Mouse (Mus musculus): Measurements from ENCODE around the gene Svs5. TPM values are rescaled to one million over a fixed set of nuclear protein-coding genes. Genes with fewer than 3 reads are reported as not detected.

The Svs5 gene
- polyA plus RNA-seq, 1 experiment from 2014 or later, result not detected

Small RNAs within 50 kb of the gene (microRNA-seq; reads per million reads assigned to microRNA genes)
- not detected for gene Mir7678 (ENCODE audit: borderline number of aligned reads)

Other genes with a start within 250 kb of the Svs5 start
- 0.13 TPM in 1 of 2 replicates, not detected in the other for gene Kcns1, start 161.6 kb upstream of the Svs5 start, polyA plus RNA-seq (2014; fragmentation: Nextera tagmentation; extraction: Ambion mirVana)
- not detected in 2 replicates for gene Wfdc5, start 150.0 kb upstream of the Svs5 start, polyA plus RNA-seq (2014; fragmentation: Nextera tagmentation; extraction: Ambion mirVana)
- gene Wfdc12, start 142.1 kb upstream of the Svs5 start, polyA plus RNA-seq (2014; fragmentation: Nextera tagmentation; extraction: Ambion mirVana), result not detected in 2 replicates
- gene Wfdc15a, start 132.6 kb upstream of the Svs5 start, polyA plus RNA-seq (2014; fragmentation: Nextera tagmentation; extraction: Ambion mirVana), result not detected in 2 replicates
- gene Wfdc15b, start 111.1 kb upstream of the Svs5 start, polyA plus RNA-seq (2014; fragmentation: Nextera tagmentation; extraction: Ambion mirVana), result not detected in 2 replicates
- not detected in 2 replicates for gene Svs2, start 94.3 kb upstream of the Svs5 start, polyA plus RNA-seq (2014; fragmentation: Nextera tagmentation; extraction: Ambion mirVana)
- not detected in 2 replicates for gene Svs3b, start 76.1 kb upstream of the Svs5 start, polyA plus RNA-seq (2014; fragmentation: Nextera tagmentation; extraction: Ambion mirVana)
- not detected in 2 replicates for gene Svs4, start 54.3 kb upstream of the Svs5 start, polyA plus RNA-seq (2014; fragmentation: Nextera tagmentation; extraction: Ambion mirVana)
- not detected in 2 replicates for gene Svs3a, start 43.5 kb upstream of the Svs5 start, polyA plus RNA-seq (2014; fragmentation: Nextera tagmentation; extraction: Ambion mirVana)
- not detected in 2 replicates for gene Svs6, start 16.0 kb upstream of the Svs5 start, polyA plus RNA-seq (2014; fragmentation: Nextera tagmentation; extraction: Ambion mirVana)
- gene Slpi, start 56.4 kb downstream of the Svs5 start, polyA plus RNA-seq (2014; fragmentation: Nextera tagmentation; extraction: Ambion mirVana), result 0.39 and 0.97 TPM in 2 replicates
- gene Rbpjl, start 70.4 kb downstream of the Svs5 start, polyA plus RNA-seq (2014; fragmentation: Nextera tagmentation; extraction: Ambion mirVana), result 0.06 and 0.19 TPM in 2 replicates
- gene Matn4, start 72.4 kb downstream of the Svs5 start, polyA plus RNA-seq (2014; fragmentation: Nextera tagmentation; extraction: Ambion mirVana), result 0.34 and 0.77 TPM in 2 replicates
- gene Sdc4, start 111.1 kb downstream of the Svs5 start, polyA plus RNA-seq (2014; fragmentation: Nextera tagmentation; extraction: Ambion mirVana), result 33.9 and 34.6 TPM in 2 replicates
- 37.0 and 42.3 TPM in 2 replicates for gene Sys1, start 124.2 kb downstream of the Svs5 start, polyA plus RNA-seq (2014; fragmentation: Nextera tagmentation; extraction: Ambion mirVana)
- gene Gm20458, start 128.2 kb downstream of the Svs5 start, polyA plus RNA-seq (2014; fragmentation: Nextera tagmentation; extraction: Ambion mirVana), result 4.8 and 8.4 TPM in 2 replicates
- gene Trp53tg5, start 141.0 kb downstream of the Svs5 start, polyA plus RNA-seq (2014; fragmentation: Nextera tagmentation; extraction: Ambion mirVana), result not detected in 2 replicates
- gene Dbndd2, start 153.4 kb downstream of the Svs5 start, polyA plus RNA-seq (2014; fragmentation: Nextera tagmentation; extraction: Ambion mirVana), result 16.5 and 21.9 TPM in 2 replicates
- 63.0 and 66.0 TPM in 2 replicates for gene Pigt, start 164.8 kb downstream of the Svs5 start, polyA plus RNA-seq (2014; fragmentation: Nextera tagmentation; extraction: Ambion mirVana)
- 6.6 and 10.3 TPM in 2 replicates for gene Wfdc2, start 229.7 kb downstream of the Svs5 start, polyA plus RNA-seq (2014; fragmentation: Nextera tagmentation; extraction: Ambion mirVana)
- not detected in 2 replicates for gene Spint3, start 240.7 kb downstream of the Svs5 start, polyA plus RNA-seq (2014; fragmentation: Nextera tagmentation; extraction: Ambion mirVana)